Mouse (Mus musculus): ENCODE measurements around the gene Adat3. TPM values are rescaled to one million over a fixed set of nuclear protein-coding genes. Genes with fewer than 3 reads are reported as not detected.
"Not testable (repeated sequence)": the region's sequence is repeated elsewhere in the genome, so short reads cannot be mapped to it uniquely, and the experiment has no call there.

Gene Adat3
- polyA plus RNA-seq, 1 experiment from 2014 or later = 10.4 TPM

GRCm38 (mm10) chr10:80627685-80628084 lies 25.0 kb downstream of the Adat3 start:
- 11% methylated on average over 2 of the region's 2 CpGs for WGBS
- peak; percentile 91 for ATAC-seq (ENCODE audit: low FRiP score, low TSS enrichment)
- no peak overlapping the region for H3K4me3 ChIP-seq (ENCODE audit: low read length)
- no peaks in the 10 kb centered on the region for H3K9me3 ChIP-seq (ENCODE audit: low read length)
- H3K27ac ChIP-seq (ENCODE audit: low read length) = peak overlapping the region; percentile 85
- H3K4me1 ChIP-seq (ENCODE audit: insufficient read depth, low read length) = peaks cover 55% of the 10 kb centered on the region
- no peak overlapping the region for H3K4me2 ChIP-seq (replicated peaks; ENCODE audit: low read depth, low read length)
- H3K9ac ChIP-seq (replicated peaks; ENCODE audit: low read length) = peak overlapping the region; percentile 5; the same call in 1 of the 2 replicates
- no peaks in the 10 kb centered on the region for H3K27me3 ChIP-seq (ENCODE audit: insufficient read depth, low read length)
- 0 out of 2 replicates have a peak, but pooled peaks cover 3% of the 10 kb centered on the region for H3K36me3 ChIP-seq (ENCODE audit: insufficient read depth, low read length)

- H3K4me2 ChIP-seq (replicated peaks; ENCODE audit: low read depth, low read length) = no peak overlapping the region
- WGBS = 79% methylated on average over 9 of the region's 9 CpGs
- no peak for ATAC-seq (ENCODE audit: low FRiP score, low TSS enrichment)
- H3K27me3 ChIP-seq (ENCODE audit: insufficient read depth, low read length) = no peaks in the 10 kb centered on the region
- no peak overlapping the region for H3K27ac ChIP-seq (ENCODE audit: low read length)
- no peak overlapping the region for H3K9ac ChIP-seq (replicated peaks; ENCODE audit: low read length)
- H3K4me3 ChIP-seq (ENCODE audit: low read length) = no peak overlapping the region
- H3K4me1 ChIP-seq (ENCODE audit: insufficient read depth, low read length) = peaks cover 51% of the 10 kb centered on the region
- H3K9me3 ChIP-seq (ENCODE audit: low read length) = no peaks in the 10 kb centered on the region
- peaks cover 4% of the 10 kb centered on the region; the same call in 1 of the 2 replicates for H3K36me3 ChIP-seq (ENCODE audit: insufficient read depth, low read length)
Observed at GRCm38 (mm10) chr10:80628925-80629324, 26.2 kb downstream of the Adat3 start.

GRCm38 (mm10) chr10:80635345-80635744 lies 32.7 kb downstream of the Adat3 start:
- H3K4me3 ChIP-seq (ENCODE audit: low read length) = no peak overlapping the region
- no peak overlapping the region for H3K9ac ChIP-seq (replicated peaks; ENCODE audit: low read length)
- 74% methylated on average over 6 of the region's 6 CpGs for WGBS
- no peak overlapping the region for H3K27ac ChIP-seq (ENCODE audit: low read length)
- peaks cover 65% of the 10 kb centered on the region for H3K36me3 ChIP-seq (ENCODE audit: insufficient read depth, low read length)
- no peak overlapping the region for H3K4me2 ChIP-seq (replicated peaks; ENCODE audit: low read depth, low read length)
- no peaks in the 10 kb centered on the region for H3K4me1 ChIP-seq (ENCODE audit: insufficient read depth, low read length)
- no peaks in the 10 kb centered on the region for H3K27me3 ChIP-seq (ENCODE audit: insufficient read depth, low read length)
- H3K9me3 ChIP-seq (ENCODE audit: low read length) = no peaks in the 10 kb centered on the region
- no peak for ATAC-seq (ENCODE audit: low FRiP score, low TSS enrichment)

GRCm38 (mm10) chr10:80646936-80647335 lies 44.3 kb downstream of the Adat3 start:
- no peak for ATAC-seq (ENCODE audit: low FRiP score, low TSS enrichment)
- 92% methylated on average over 10 of the region's 10 CpGs for WGBS
- Histone ChIP-seq H3K9ac (replicated peaks; ENCODE audit: low read length) (no peak overlapping the region), H3K4me1 (ENCODE audit: insufficient read depth, low read length) (no peaks in the 10 kb centered on the region), H3K36me3 (ENCODE audit: insufficient read depth, low read length) (peaks cover 56% of the 10 kb centered on the region), H3K27ac (ENCODE audit: low read length) (no peak overlapping the region), H3K4me3 (ENCODE audit: low read length) (no peak overlapping the region), H3K27me3 (ENCODE audit: insufficient read depth, low read length) (no peaks in the 10 kb centered on the region), H3K9me3 (ENCODE audit: low read length) (no peaks in the 10 kb centered on the region), H3K4me2 (replicated peaks; ENCODE audit: low read depth, low read length) (no peak overlapping the region)

- H3K4me1 ChIP-seq (ENCODE audit: insufficient read depth, low read length); H3K27ac ChIP-seq (ENCODE audit: low read length); H3K4me3 ChIP-seq (ENCODE audit: low read length); H3K27me3 ChIP-seq (ENCODE audit: insufficient read depth, low read length); H3K4me2 ChIP-seq (replicated peaks; ENCODE audit: low read depth, low read length); H3K9me3 ChIP-seq (ENCODE audit: low read length); H3K9ac ChIP-seq (replicated peaks; ENCODE audit: low read length); ATAC-seq (ENCODE audit: low FRiP score, low TSS enrichment): not testable (repeated sequence)
- H3K36me3 ChIP-seq (ENCODE audit: insufficient read depth, low read length) = peaks cover 30% of the 10 kb centered on the region
- WGBS = 88% methylated on average over 6 of the region's 6 CpGs
Observed at GRCm38 (mm10) chr10:80649910-80650309, 47.2 kb downstream of the Adat3 start.

GRCm38 (mm10) chr10:80650392-80650791 lies 47.7 kb downstream of the Adat3 start:
- ATAC-seq (ENCODE audit: low FRiP score, low TSS enrichment) = no peak
- no peak overlapping the region for H3K4me2 ChIP-seq (replicated peaks; ENCODE audit: low read depth, low read length)
- no peaks in the 10 kb centered on the region for H3K9me3 ChIP-seq (ENCODE audit: low read length)
- WGBS = 89% methylated on average over 10 of the region's 10 CpGs
- H3K9ac ChIP-seq (replicated peaks; ENCODE audit: low read length) = no peak overlapping the region
- H3K4me1 ChIP-seq (ENCODE audit: insufficient read depth, low read length) = peaks cover 13% of the 10 kb centered on the region
- peaks cover 25% of the 10 kb centered on the region for H3K36me3 ChIP-seq (ENCODE audit: insufficient read depth, low read length)
- H3K4me3 ChIP-seq (ENCODE audit: low read length) = no peak overlapping the region
- H3K27ac ChIP-seq (ENCODE audit: low read length) = no peak overlapping the region
- no peaks in the 10 kb centered on the region for H3K27me3 ChIP-seq (ENCODE audit: insufficient read depth, low read length)

GRCm38 (mm10) chr10:80653156-80653720 lies 50.6 kb downstream of the Adat3 start:
- Histone ChIP-seq H3K36me3 (ENCODE audit: insufficient read depth, low read length) (0 out of 2 replicates have a peak, but pooled peaks cover 3% of the 10 kb centered on the region), H3K4me3 (ENCODE audit: low read length) (no peak overlapping the region), H3K9me3 (ENCODE audit: low read length) (no peaks in the 10 kb centered on the region), H3K27me3 (ENCODE audit: insufficient read depth, low read length) (no peaks in the 10 kb centered on the region), H3K9ac (replicated peaks; ENCODE audit: low read length) (no peak overlapping the region), H3K4me1 (ENCODE audit: insufficient read depth, low read length) (peaks cover 29% of the 10 kb centered on the region), H3K27ac (ENCODE audit: low read length) (no peak overlapping the region), H3K4me2 (replicated peaks; ENCODE audit: low read depth, low read length) (no peak overlapping the region)
- ATAC-seq (ENCODE audit: low FRiP score, low TSS enrichment) = no peak
- WGBS = 84% methylated on average over 6 of the region's 6 CpGs

- Histone ChIP-seq H3K4me1 (ENCODE audit: insufficient read depth, low read length) (peaks cover 34% of the 10 kb centered on the region), H3K9ac (replicated peaks; ENCODE audit: low read length) (no peak overlapping the region; the same call in 1 of the 2 replicates), H3K4me2 (replicated peaks; ENCODE audit: low read depth, low read length) (peak overlapping the region; percentile 96), H3K36me3 (ENCODE audit: insufficient read depth, low read length) (no peaks in the 10 kb centered on the region), H3K27me3 (ENCODE audit: insufficient read depth, low read length) (no peaks in the 10 kb centered on the region), H3K9me3 (ENCODE audit: low read length) (no peaks in the 10 kb centered on the region), H3K4me3 (ENCODE audit: low read length) (0 out of 2 replicates have a peak overlapping the region, but pooled peaks have one; percentile 3), H3K27ac (ENCODE audit: low read length) (no peak overlapping the region)
- ATAC-seq (ENCODE audit: low FRiP score, low TSS enrichment) = no peak
- WGBS = 79% methylated on average over 6 of the region's 6 CpGs
Observed at GRCm38 (mm10) chr10:80654866-80655265, 52.2 kb downstream of the Adat3 start.

- 1% methylated on average over 12 of the region's 12 CpGs for WGBS
- Histone ChIP-seq H3K9me3 (ENCODE audit: low read length) (no peaks in the 10 kb centered on the region), H3K4me1 (ENCODE audit: insufficient read depth, low read length) (peaks cover 34% of the 10 kb centered on the region), H3K36me3 (ENCODE audit: insufficient read depth, low read length) (no peaks in the 10 kb centered on the region), H3K27me3 (ENCODE audit: insufficient read depth, low read length) (no peaks in the 10 kb centered on the region), H3K4me3 (ENCODE audit: low read length) (peak overlapping the region; percentile 91), H3K4me2 (replicated peaks; ENCODE audit: low read depth, low read length) (peak overlapping the region; percentile 96), H3K9ac (replicated peaks; ENCODE audit: low read length) (peak overlapping the region; percentile 95), H3K27ac (ENCODE audit: low read length) (peak overlapping the region; percentile 56; the same call in 1 of the 2 replicates)
- peak; percentile 47 for ATAC-seq (ENCODE audit: low FRiP score, low TSS enrichment)
Observed at GRCm38 (mm10) chr10:80655406-80656129, 52.9 kb downstream of the Adat3 start.
